ENCODE assay signal across 15 mouse cellular contexts in genomic region chr1:134110979-134111378, GRCm38 (mm10). TPM values are rescaled to one million over a fixed set of nuclear protein-coding genes. Genes with fewer than 3 reads are reported as not detected.
DNase-seq lines count a peak whose midpoint lies in the region; ATAC-seq lines count a peak whose summit lies in the region.
"Had no signal": no experiment of that assay in that cellular context is flagged by ENCODE, and none has a peak within 500 bp of the region (broad histone marks: within the 10 kb centered on the region; RNA-seq: fewer than 3 reads in every experiment).

TSS of gene Chit1 (plus strand) at chr1:134111242.

- H3K4me1 ChIP-seq in liver, embryonic 15.5 days (replicated peaks) = peaks cover 29% of the 10 kb centered on the region

- H3K9ac ChIP-seq in liver, embryonic 15.5 days = peak within 1 kb of the TSS; percentile 35; the same call in 1 of the 2 replicates
- H3K9ac ChIP-seq: limb, embryonic 15.5 days had no signal

- peak within 1 kb of the TSS; percentile 56 for H3K4me2 ChIP-seq in liver, embryonic 15.5 days
- H3K4me2 ChIP-seq: limb, embryonic 15.5 days had no signal

- H3K27ac ChIP-seq in liver, embryonic 15.5 days (replicated peaks) = peak within 1 kb of the TSS; percentile 90
- H3K27ac ChIP-seq: heart, embryonic 10.5 days; hindbrain, embryonic 10.5 days; kidney, postnatal 0 days; left cerebral cortex, adult 2 months; limb, embryonic 15.5 days had no signal

- ATAC-seq in common myeloid progenitor, adult 5-6 weeks (replicated peaks; ENCODE audit: low read depth, poor library complexity, severe bottlenecking) = peak; percentile 71
- ATAC-seq in liver, embryonic 15.5 days (ENCODE audit: insufficient read depth) = peak; percentile 80
- ATAC-seq: forebrain, embryonic 14.5 days had no signal

- peaks cover 30% of the 10 kb centered on the region for H3K27me3 ChIP-seq in liver, embryonic 15.5 days
- H3K27me3 ChIP-seq: limb, embryonic 15.5 days had no signal

- peak within 1 kb of the TSS; percentile 20 for H3K4me3 ChIP-seq in liver, embryonic 15.5 days (replicated peaks)
- H3K4me3 ChIP-seq: heart, embryonic 10.5 days; hindbrain, embryonic 10.5 days; left cerebral cortex, adult 2 months; limb, embryonic 15.5 days had no signal

- no peaks in the 10 kb centered on the region for H3K36me3 ChIP-seq in liver, embryonic 15.5 days (replicated peaks)
- H3K36me3 ChIP-seq: heart, embryonic 10.5 days; hindbrain, embryonic 10.5 days; limb, embryonic 15.5 days had no signal

- H3K9me3 ChIP-seq in liver, embryonic 15.5 days (replicated peaks) = no peaks in the 10 kb centered on the region
- H3K9me3 ChIP-seq: heart, embryonic 10.5 days; hindbrain, embryonic 10.5 days; limb, embryonic 15.5 days had no signal

- WGBS in liver, embryonic 15.5 days (ENCODE audit: insufficient replicate concordance) = 55% methylated on average over 4 of the region's 4 CpGs

- DNase-seq in adrenal gland, adult (ENCODE audit: inconsistent age in 2 of 2, low spot score in 1 of 2) = peak; percentile 55 to 72
- no peak for DNase-seq in adrenal gland, adult 18-20 months (ENCODE audit: low spot score in 2 of 2)
- DNase-seq in A20 (ENCODE audit: low read depth, low spot score) = peak; percentile 51
- no peak for DNase-seq in ovary, postnatal 14 days (ENCODE audit: low spot score)
- DNase-seq in gastrocnemius, adult 8-10 months (ENCODE audit: low spot score in 2 of 2) = no peak
- no peak for DNase-seq in heart, adult 18-20 months
- DNase-seq: thymus, adult 18-20 months had no signal

RNA-seq across cellular contexts. Expression of gene Chit1, which starts in this region (rescaled TPM):
- not detected for total RNA-seq in adrenal gland, adult 18-20 months (2021)
- 0.53 and 0.55 TPM in 2 replicates for total RNA-seq in common myeloid progenitor, adult 5-6 weeks (2017)
- 0.07 and 0.20 TPM in 2 replicates for polyA plus RNA-seq in liver, embryonic 15.5 days (2015; fragmentation: Nextera tagmentation; extraction: Ambion mirVana)
- total RNA-seq in gastrocnemius, adult 8-10 months (2022) = not detected
- total RNA-seq in heart, adult 18-20 months (2021) = not detected
- total RNA-seq: left cerebral cortex, adult 2 months had no signal
- polyA plus RNA-seq: hindbrain, embryonic 10.5 days had no signal

Comparison
In these comparisons a context has a peak if more than half of its experiments do, and no peak if none do; other contexts are left out.
1. DNase-seq: peak in adrenal gland, adult (2 of 2) and A20 (single experiment); none in adrenal gland, adult 18-20 months (0 of 2), ovary, postnatal 14 days (single experiment), gastrocnemius, adult 8-10 months (0 of 2) and heart, adult 18-20 months (0 of 2).
2. Peak in ATAC-seq in common myeloid progenitor, adult 5-6 weeks; RNA of the gene not detected or under 1 TPM.
3. Peak in ATAC-seq, H3K4me3 ChIP-seq, H3K27ac ChIP-seq, H3K9ac ChIP-seq and H3K4me2 ChIP-seq in liver, embryonic 15.5 days; RNA of the gene not detected or under 1 TPM.